Mouse (Mus musculus) thymus, adult 2 months (tissue): ENCODE results near the gene Fam172a. TPM values are rescaled to one million over a fixed set of nuclear protein-coding genes. Genes with fewer than 3 reads are reported as not detected.

ENCODE experiments used
- DNase-seq: peaks from one replicate; pipeline ENCODE4 v3.0.0; 2021
- H3K27ac ChIP-seq: fragments of 200-500 bp; 2 replicates; pipeline ENCODE4 v1.5.1; 2012; ENCODE audit warnings: low read length, control low read depth; ENCODE audit not compliant: control insufficient read depth, insufficient read depth
- H3K27me3 ChIP-seq: fragments of 200-500 bp; 2 replicates; pipeline ENCODE4 v1.6.1; 2012; ENCODE audit warnings: mild to moderate bottlenecking, low read length, moderate library complexity, mixed read lengths; ENCODE audit not compliant: control insufficient read depth, insufficient read depth
- H3K36me3 ChIP-seq: fragments of 200-500 bp; 2 replicates; pipeline ENCODE4 v1.6.1; 2012; ENCODE audit warnings: mild to moderate bottlenecking, low read length, moderate library complexity; ENCODE audit not compliant: control insufficient read depth, insufficient read depth
- H3K4me1 ChIP-seq: fragments of 200-500 bp; replicated peaks from 2 replicates; pipeline ENCODE4 v1.6.1; 2012; ENCODE audit warnings: low read length; ENCODE audit not compliant: control insufficient read depth, insufficient read depth
- H3K4me3 ChIP-seq: fragments of 200-500 bp; 2 replicates; pipeline ENCODE4 v1.5.1; 2012; ENCODE audit warnings: mild to moderate bottlenecking, low read length, control low read depth, moderate library complexity; ENCODE audit not compliant: control insufficient read depth, insufficient read depth
- CTCF ChIP-seq: fragments of 200-500 bp; IDR thresholded peaks from 2 replicates; pipeline ENCODE4 v1.5.1; 2012; ENCODE audit warnings: mild to moderate bottlenecking, control low read depth, low read length, moderate library complexity, borderline replicate concordance; ENCODE audit not compliant: control insufficient read depth, poor library complexity, insufficient read depth; ENCODE audit errors: extremely low read depth
- POLR2A ChIP-seq: fragments of 200-500 bp; IDR thresholded peaks from 2 replicates; pipeline ENCODE4 v1.6.1; 2012; ENCODE audit warnings: mild to moderate bottlenecking, low read length, control low read depth, moderate library complexity; ENCODE audit not compliant: control insufficient read depth, poor library complexity, insufficient read depth; ENCODE audit errors: extremely low read depth
- WGBS: fragments of 180-500 bp; shearing (Covaris S2); methylation state at CpG from one replicate; pipeline ENCODE4 v1.1.7; 2018; 5-methylcytosine and 5-hydroxymethylcytosine counted together
- polyA plus RNA-seq: library from polyadenylated mRNA; depleted of rRNA; stranded (reverse); fragments of >200 nt; gene quantifications from 2 replicates; pipeline ENCODE4 v1.2.3, GENCODE M21; 2012

Gene Fam172a
- polyA plus RNA-seq, 1 experiment: 22.7 TPM

DNA sequence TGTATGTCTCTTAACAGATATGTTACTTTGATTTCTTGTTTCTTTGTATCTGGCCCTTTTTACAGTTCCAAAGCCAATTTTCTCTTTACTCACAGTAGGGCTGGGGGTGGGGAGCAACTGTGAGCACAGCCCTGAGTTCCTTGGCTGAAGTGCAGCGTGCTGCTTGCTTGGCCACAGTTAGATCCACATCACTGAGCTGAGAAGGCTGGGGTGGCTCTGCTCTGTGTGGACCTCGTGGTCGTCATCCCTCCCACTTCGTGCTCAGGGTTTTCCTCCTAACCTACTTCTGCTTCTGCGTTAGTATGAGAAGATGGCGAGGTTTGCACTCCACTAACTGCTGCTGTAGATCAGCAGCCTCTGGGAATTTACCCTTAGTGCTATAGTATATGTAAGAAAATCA is 341.4 kb downstream of the Fam172a start:
- Histone ChIP-seq H3K4me3 (no peak overlapping the region), H3K4me1 (no peaks in the 10 kb centered on the region), H3K27me3 (no peaks in the 10 kb centered on the region), H3K36me3 (no peaks in the 10 kb centered on the region), H3K27ac (no peak overlapping the region)
- 54% methylated on average over 6 of the region's 6 CpGs for WGBS
- TF ChIP-seq CTCF (no peak), POLR2A (no peak)
- DNase-seq: no peak

DNA sequence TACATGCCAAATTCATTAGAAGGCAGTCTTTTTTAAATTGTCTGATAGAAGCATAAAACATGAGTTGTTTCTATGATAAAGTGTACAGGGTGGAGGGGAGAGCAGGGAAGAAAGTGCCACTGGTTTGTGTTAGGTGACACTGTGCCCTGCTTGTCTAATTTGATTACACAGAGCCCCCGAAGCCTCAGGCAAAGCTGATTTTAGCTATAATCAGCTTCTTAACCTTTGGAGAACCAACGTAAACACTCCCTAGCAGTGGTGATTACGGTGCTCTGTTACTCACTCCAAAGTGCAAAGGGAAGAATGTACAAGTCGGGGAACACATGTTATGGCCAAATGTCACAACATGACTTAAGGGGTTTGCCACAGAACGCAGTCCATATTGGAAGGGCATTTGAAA is 343.3 kb downstream of the Fam172a start:
- Histone ChIP-seq H3K36me3 (no peaks in the 10 kb centered on the region), H3K4me3 (no peak overlapping the region), H3K27me3 (no peaks in the 10 kb centered on the region), H3K27ac (no peak overlapping the region), H3K4me1 (no peaks in the 10 kb centered on the region)
- DNase-seq: no peak
- WGBS: 97% methylated on average over 5 of the region's 5 CpGs
- no peak for TF ChIP-seq POLR2A
- no peak for TF ChIP-seq CTCF

DNA sequence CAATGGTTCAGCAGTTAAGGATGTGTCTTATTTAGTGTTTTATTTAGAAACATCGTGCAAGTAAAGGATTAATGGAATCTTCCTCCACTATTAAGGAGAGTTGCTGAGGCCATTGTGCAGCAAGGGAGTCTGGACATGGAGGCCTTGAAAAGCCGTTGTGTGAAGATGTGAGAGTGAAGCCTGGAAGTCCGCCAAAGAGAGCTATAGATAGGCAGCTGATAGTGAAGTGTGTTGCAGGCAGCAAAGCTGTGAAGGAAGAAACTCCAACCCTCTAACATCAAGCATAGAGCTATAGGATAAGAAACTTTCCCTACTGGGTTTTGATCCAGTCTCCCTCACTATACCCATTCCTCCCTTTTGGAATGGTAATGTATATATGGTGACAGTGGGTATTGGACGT is 385.9 kb downstream of the Fam172a start:
- H3K27ac ChIP-seq: no peak overlapping the region
- no peaks in the 10 kb centered on the region for H3K4me1 ChIP-seq
- WGBS: 90% methylated on average over 4 of the region's 4 CpGs
- H3K36me3 ChIP-seq: no peaks in the 10 kb centered on the region
- H3K27me3 ChIP-seq: no peaks in the 10 kb centered on the region
- DNase-seq: no peak
- TF ChIP-seq CTCF (no peak), POLR2A (no peak)
- H3K4me3 ChIP-seq: no peak overlapping the region

DNA sequence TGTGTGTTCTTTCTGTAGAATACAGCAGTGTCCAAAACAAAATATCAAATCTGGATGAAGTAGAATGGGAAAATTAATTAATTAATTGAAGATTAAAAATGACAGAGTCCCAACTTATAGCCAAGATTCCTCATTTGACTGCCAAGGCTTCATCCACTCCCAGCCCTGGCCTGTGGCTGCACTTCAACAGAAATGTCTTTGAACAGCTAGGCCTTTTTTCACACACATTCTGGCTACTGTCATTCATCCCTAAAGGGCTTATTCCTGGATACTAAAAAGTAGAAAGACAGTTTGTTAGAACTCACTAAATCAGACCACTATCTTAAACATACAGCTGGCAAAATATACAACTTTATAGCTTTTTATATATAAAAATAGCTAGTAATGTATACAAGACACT is 388.9 kb downstream of the Fam172a start:
- no peaks in the 10 kb centered on the region for H3K4me1 ChIP-seq
- no peak overlapping the region for H3K4me3 ChIP-seq
- no peaks in the 10 kb centered on the region for H3K27me3 ChIP-seq
- H3K27ac ChIP-seq: no peak overlapping the region
- no peak for DNase-seq
- TF ChIP-seq CTCF (no peak), POLR2A (no peak)
- H3K36me3 ChIP-seq: no peaks in the 10 kb centered on the region

GRCm38 (mm10) chr13:78091949-78092348 is 390.1 kb downstream of the Fam172a start:
- Histone ChIP-seq H3K4me3 (no peak overlapping the region), H3K4me1 (no peaks in the 10 kb centered on the region), H3K36me3 (no peaks in the 10 kb centered on the region), H3K27ac (no peak overlapping the region), H3K27me3 (no peaks in the 10 kb centered on the region)
- TF ChIP-seq POLR2A: no peak
- no peak for TF ChIP-seq CTCF
- 98% methylated on average over 3 of the region's 3 CpGs for WGBS
- DNase-seq: no peak

- H3K27me3 ChIP-seq: no peaks in the 10 kb centered on the region
- 99% methylated on average over 2 of the region's 2 CpGs for WGBS
- H3K4me3 ChIP-seq: no peak overlapping the region
- no peaks in the 10 kb centered on the region for H3K36me3 ChIP-seq
- H3K27ac ChIP-seq: no peak overlapping the region
- H3K4me1 ChIP-seq: no peaks in the 10 kb centered on the region
- DNase-seq: no peak
- no peak for TF ChIP-seq POLR2A
- no peak for TF ChIP-seq CTCF
Observed at GRCm38 (mm10) chr13:78094352-78094751, 392.5 kb downstream of the Fam172a start.
